Mouse (Mus musculus): ENCODE data around the gene Cdk18. TPM values are rescaled to one million over a fixed set of nuclear protein-coding genes. Genes with fewer than 3 reads are reported as not detected.

The Cdk18 gene
- total and polyA plus RNA-seq, 2 experiments from 2014 or later = 3.1 to 7.2 TPM

DNA sequence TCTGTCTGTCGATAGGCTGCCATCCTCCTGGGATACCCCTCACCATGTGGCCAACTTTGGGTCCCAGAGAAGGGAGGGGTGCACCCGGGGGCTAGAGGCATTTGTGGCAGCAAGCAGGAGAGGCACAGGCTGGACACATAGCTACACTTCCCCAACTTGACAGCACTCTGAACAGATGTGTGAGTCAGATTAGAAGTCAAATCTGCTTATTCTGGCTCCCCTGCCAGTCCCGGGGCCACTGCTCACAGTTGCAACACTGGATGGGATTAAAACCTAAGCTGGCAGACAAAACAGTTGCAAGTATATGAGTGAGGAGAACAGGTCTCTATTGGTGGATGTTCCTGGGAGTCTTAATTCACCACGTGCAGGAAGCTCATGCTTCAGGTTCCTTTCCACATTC is 39.7 kb downstream of the Cdk18 start:
- Histone ChIP-seq H3K27me3 (ENCODE audit: insufficient read depth, low read length) (no peaks in the 10 kb centered on the region), H3K27ac (ENCODE audit: low read depth, low read length) (no peak overlapping the region), H3K36me3 (ENCODE audit: insufficient read depth, low read length) (no peaks in the 10 kb centered on the region), H3K4me3 (ENCODE audit: low read depth, low read length) (no peak overlapping the region), H3K9me3 (ENCODE audit: low read length) (no peaks in the 10 kb centered on the region), H3K4me2 (ENCODE audit: low read depth, low read length, poor library complexity, severe bottlenecking) (no peak overlapping the region), H3K9ac (replicated peaks; ENCODE audit: low read length, poor library complexity, severe bottlenecking) (0 out of 2 replicates have a peak overlapping the region, but pooled peaks have one; percentile 8), H3K4me1 (ENCODE audit: insufficient read depth, low read length) (no peaks in the 10 kb centered on the region)
- no peak for DNase-seq (ENCODE audit: low spot score)
- no peak for ATAC-seq (ENCODE audit: low FRiP score)
- 71% methylated on average over 4 of the region's 4 CpGs for WGBS
- no peak for TF ChIP-seq CTCF (IDR thresholded peaks at IDR 0.05)

DNA sequence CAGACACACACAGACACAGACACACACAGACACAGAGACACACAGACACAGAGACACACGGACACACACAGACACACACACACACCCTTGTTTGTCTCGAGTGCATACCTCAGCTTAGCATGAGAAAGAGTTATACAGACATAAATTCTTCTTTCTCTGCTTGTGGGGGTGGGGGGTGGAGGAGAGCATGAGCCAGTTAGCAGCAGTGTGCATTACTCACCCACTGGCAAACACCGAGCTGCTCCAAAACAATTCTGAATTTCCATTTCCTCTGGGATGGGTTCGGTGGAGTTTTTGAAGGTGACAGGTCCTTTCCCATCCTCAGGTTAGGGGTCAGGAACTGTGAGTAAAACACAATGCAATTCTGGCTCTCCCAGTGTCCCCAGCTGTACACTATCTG is 40.5 kb downstream of the Cdk18 start:
- Histone ChIP-seq H3K36me3 (ENCODE audit: insufficient read depth, low read length) (no peaks in the 10 kb centered on the region), H3K4me3 (ENCODE audit: low read depth, low read length) (no peak overlapping the region), H3K27me3 (ENCODE audit: insufficient read depth, low read length) (no peaks in the 10 kb centered on the region), H3K27ac (ENCODE audit: low read depth, low read length) (no peak overlapping the region), H3K9me3 (ENCODE audit: low read length) (no peaks in the 10 kb centered on the region), H3K4me1 (ENCODE audit: insufficient read depth, low read length) (no peaks in the 10 kb centered on the region), H3K4me2 (ENCODE audit: low read depth, low read length, poor library complexity, severe bottlenecking) (no peak overlapping the region), H3K9ac (replicated peaks; ENCODE audit: low read length, poor library complexity, severe bottlenecking) (no peak overlapping the region)
- DNase-seq (ENCODE audit: low spot score) (no peak), ATAC-seq (ENCODE audit: low FRiP score) (no peak)
- WGBS = 77% methylated on average over 4 of the region's 4 CpGs
- TF ChIP-seq CTCF (IDR thresholded peaks at IDR 0.05) = no peak

DNA sequence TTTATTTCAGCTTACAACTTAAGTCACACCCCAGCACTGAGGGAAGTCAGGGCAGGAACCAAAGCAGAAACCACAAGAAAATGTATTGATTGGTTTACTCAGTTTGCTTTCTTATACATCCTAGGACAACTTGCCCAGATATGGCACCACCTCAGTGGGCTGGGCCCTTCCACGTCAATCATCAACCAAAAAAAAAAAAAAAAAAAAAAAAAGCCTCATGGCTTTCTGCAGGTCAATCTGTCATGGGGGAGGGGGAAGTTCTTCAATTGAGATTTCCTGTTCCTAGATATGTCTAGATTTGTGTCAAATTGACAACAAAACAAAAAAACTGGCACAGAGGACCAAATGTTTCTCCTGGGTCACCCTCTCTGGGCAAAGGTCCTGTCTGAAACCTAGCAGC is 41.4 kb downstream of the Cdk18 start:
- DNase-seq (ENCODE audit: low spot score) = no peak
- no peak overlapping the region for H3K4me2 ChIP-seq (ENCODE audit: low read depth, low read length, poor library complexity, severe bottlenecking)
- TF ChIP-seq CTCF (IDR thresholded peaks at IDR 0.05) = no peak
- H3K4me1 ChIP-seq (ENCODE audit: insufficient read depth, low read length) = no peaks in the 10 kb centered on the region
- no peak overlapping the region for H3K4me3 ChIP-seq (ENCODE audit: low read depth, low read length)
- no peaks in the 10 kb centered on the region for H3K36me3 ChIP-seq (ENCODE audit: insufficient read depth, low read length)
- H3K27ac ChIP-seq (ENCODE audit: low read depth, low read length) = no peak overlapping the region
- no peak for ATAC-seq (ENCODE audit: low FRiP score)
- H3K9ac ChIP-seq (replicated peaks; ENCODE audit: low read length, poor library complexity, severe bottlenecking) = no peak overlapping the region
- H3K27me3 ChIP-seq (ENCODE audit: insufficient read depth, low read length) = no peaks in the 10 kb centered on the region
- 63% methylated on average over 1 of the region's 1 CpGs for WGBS
- H3K9me3 ChIP-seq (ENCODE audit: low read length) = no peaks in the 10 kb centered on the region

DNA sequence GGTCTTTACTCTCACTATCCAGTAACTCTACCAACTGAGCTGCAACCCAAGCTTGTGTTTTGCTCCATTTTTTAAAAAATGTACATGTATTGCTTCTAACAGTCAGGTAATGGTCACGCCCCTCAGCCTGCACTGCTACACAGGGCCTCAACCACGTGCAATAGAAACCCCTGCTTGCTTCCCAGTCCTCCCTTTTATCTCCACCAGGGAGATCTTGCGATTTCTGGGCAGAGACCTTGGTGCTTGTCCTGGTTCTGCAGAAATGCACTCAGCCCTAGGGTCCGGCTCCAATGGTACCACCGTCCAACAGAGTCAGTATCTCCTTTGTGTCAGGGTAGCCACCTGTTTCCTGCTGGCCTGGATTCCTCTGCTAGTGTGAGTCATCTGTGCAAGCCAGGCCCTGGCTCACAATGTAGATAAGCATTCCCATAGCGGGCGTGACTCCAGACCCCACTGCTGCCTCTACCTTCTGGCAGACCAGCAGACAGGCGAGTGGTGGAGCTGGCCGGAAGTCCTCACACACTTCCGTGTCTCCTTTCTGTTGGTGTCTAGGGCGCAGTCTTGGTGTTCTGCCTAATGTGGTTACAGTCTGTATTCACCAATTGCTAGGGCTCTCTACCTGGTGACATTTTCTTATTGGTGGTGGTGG is 44.0 kb downstream of the Cdk18 start:
- no peak overlapping the region for H3K27ac ChIP-seq (ENCODE audit: low read depth, low read length)
- ATAC-seq (ENCODE audit: low FRiP score) (no peak), DNase-seq (ENCODE audit: low spot score) (no peak)
- no peaks in the 10 kb centered on the region for H3K36me3 ChIP-seq (ENCODE audit: insufficient read depth, low read length)
- H3K9ac ChIP-seq (replicated peaks; ENCODE audit: low read length, poor library complexity, severe bottlenecking) = no peak overlapping the region
- H3K4me1 ChIP-seq (ENCODE audit: insufficient read depth, low read length) = no peaks in the 10 kb centered on the region
- 86% methylated on average over 11 of the region's 11 CpGs for WGBS
- no peak overlapping the region for H3K4me2 ChIP-seq (ENCODE audit: low read depth, low read length, poor library complexity, severe bottlenecking)
- H3K4me3 ChIP-seq (ENCODE audit: low read depth, low read length) = no peak overlapping the region
- TF ChIP-seq CTCF (IDR thresholded peaks at IDR 0.05) = no peak
- H3K9me3 ChIP-seq (ENCODE audit: low read length) = no peaks in the 10 kb centered on the region
- H3K27me3 ChIP-seq (ENCODE audit: insufficient read depth, low read length) = no peaks in the 10 kb centered on the region

DNA sequence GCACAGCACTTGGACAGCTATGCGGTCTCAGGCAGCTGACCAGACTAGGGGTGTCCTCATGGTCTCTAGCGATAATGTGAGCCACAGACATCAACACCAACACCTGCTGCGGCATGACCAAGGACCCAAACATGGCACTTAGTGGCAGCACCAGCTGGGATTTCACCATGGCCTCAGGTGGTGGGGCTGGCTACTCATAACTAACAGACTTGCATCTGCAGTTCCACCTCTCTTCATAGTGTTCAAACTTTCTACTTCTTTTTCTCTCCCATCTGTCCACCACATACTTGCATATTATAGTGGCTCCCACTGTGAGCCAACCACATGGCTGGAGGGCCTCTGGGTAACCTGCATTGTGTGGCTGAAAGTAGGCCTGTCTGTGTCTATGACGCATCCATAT is 46.2 kb downstream of the Cdk18 start:
- DNase-seq (ENCODE audit: low spot score) = no peak
- WGBS = 94% methylated on average over 4 of the region's 4 CpGs
- ATAC-seq (ENCODE audit: low FRiP score) = no peak
- Histone ChIP-seq H3K4me1 (ENCODE audit: insufficient read depth, low read length) (no peaks in the 10 kb centered on the region), H3K36me3 (ENCODE audit: insufficient read depth, low read length) (no peaks in the 10 kb centered on the region), H3K9me3 (ENCODE audit: low read length) (no peaks in the 10 kb centered on the region), H3K27me3 (ENCODE audit: insufficient read depth, low read length) (no peaks in the 10 kb centered on the region), H3K4me3 (ENCODE audit: low read depth, low read length) (no peak overlapping the region), H3K9ac (replicated peaks; ENCODE audit: low read length, poor library complexity, severe bottlenecking) (no peak overlapping the region), H3K4me2 (ENCODE audit: low read depth, low read length, poor library complexity, severe bottlenecking) (no peak overlapping the region), H3K27ac (ENCODE audit: low read depth, low read length) (no peak overlapping the region)
- TF ChIP-seq CTCF (IDR thresholded peaks at IDR 0.05) = no peak

DNA sequence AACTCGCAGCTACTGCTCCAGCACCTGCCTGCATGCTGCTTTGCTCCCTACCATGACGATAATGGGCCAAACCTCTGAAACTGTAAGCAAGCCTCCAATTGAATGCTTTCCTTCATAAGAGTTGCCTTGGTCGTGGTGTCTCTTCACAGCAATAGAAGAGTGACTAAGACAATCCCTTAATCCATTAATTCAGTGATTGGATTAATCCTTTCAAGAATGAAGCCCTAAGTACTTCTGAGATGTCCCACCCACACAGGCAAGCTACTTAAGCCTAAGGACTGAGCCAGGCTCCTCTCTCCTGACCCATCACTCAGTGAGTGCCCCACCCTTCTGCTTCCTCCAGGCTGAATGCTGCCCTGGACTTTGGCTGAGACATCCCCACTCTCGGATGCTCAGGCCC is 49.2 kb downstream of the Cdk18 start:
- Histone ChIP-seq H3K4me3 (ENCODE audit: low read depth, low read length) (no peak overlapping the region), H3K9me3 (ENCODE audit: low read length) (no peaks in the 10 kb centered on the region), H3K36me3 (ENCODE audit: insufficient read depth, low read length) (no peaks in the 10 kb centered on the region), H3K9ac (replicated peaks; ENCODE audit: low read length, poor library complexity, severe bottlenecking) (no peak overlapping the region), H3K27ac (ENCODE audit: low read depth, low read length) (no peak overlapping the region), H3K4me1 (ENCODE audit: insufficient read depth, low read length) (no peaks in the 10 kb centered on the region), H3K4me2 (ENCODE audit: low read depth, low read length, poor library complexity, severe bottlenecking) (no peak overlapping the region), H3K27me3 (ENCODE audit: insufficient read depth, low read length) (no peaks in the 10 kb centered on the region)
- ATAC-seq (ENCODE audit: low FRiP score) (no peak), DNase-seq (ENCODE audit: low spot score) (no peak)
- 45% methylated on average over 4 of the region's 4 CpGs for WGBS
- no peak for TF ChIP-seq CTCF (IDR thresholded peaks at IDR 0.05)

Data from midbrain, postnatal 0 days (tissue).